Mouse (Mus musculus) forebrain, postnatal 0 days (tissue): Measurements from ENCODE around the gene Chka. TPM values are rescaled to one million over a fixed set of nuclear protein-coding genes. Genes with fewer than 3 reads are reported as not detected.

Experiments
- ATAC-seq: fragments of 200-750 bp; cut with Nextera tagmentation; 2 replicates; pipeline ENCODE4 v1.8.0; 2017; ENCODE audit warnings: mild to moderate bottlenecking, moderate library complexity
- DNase-seq: peaks from one replicate; pipeline ENCODE4 v3.0.0-alpha.2; 2015
- H3K27ac ChIP-seq: fragments of 300-500 bp; sonication (generic); 2 replicates; pipeline ENCODE4 v1.5.1; 2014; ENCODE audit warnings: low read depth, mild to moderate bottlenecking, antibody characterized with exemption, low read length, moderate library complexity, mixed read lengths
- H3K27me3 ChIP-seq: fragments of 300-500 bp; sonication (generic); 2 replicates; pipeline ENCODE4 v1.6.1; 2014; ENCODE audit warnings: mild to moderate bottlenecking, low read length, mixed read lengths; ENCODE audit not compliant: insufficient read depth
- H3K36me3 ChIP-seq: fragments of 300-500 bp; sonication (generic); 2 replicates; pipeline ENCODE4 v1.6.1; 2014; ENCODE audit warnings: mild to moderate bottlenecking, moderate library complexity; ENCODE audit not compliant: insufficient read depth
- H3K4me1 ChIP-seq: fragments of 300-500 bp; sonication (generic); 2 replicates; pipeline ENCODE4 v1.6.1; 2014; ENCODE audit warnings: antibody characterized with exemption; ENCODE audit not compliant: insufficient read depth
- H3K4me2 ChIP-seq: fragments of 300-500 bp; sonication (generic); 2 replicates; pipeline ENCODE4 v1.6.1; 2014; ENCODE audit warnings: low read depth, mild to moderate bottlenecking, moderate library complexity
- H3K4me3 ChIP-seq: fragments of 300-500 bp; sonication (generic); 2 replicates; pipeline ENCODE4 v1.5.1; 2014; ENCODE audit warnings: low read depth, low read length, mixed read lengths
- H3K9ac ChIP-seq: fragments of 300-500 bp; sonication (generic); 2 replicates; pipeline ENCODE4 v1.6.1; 2014; ENCODE audit warnings: mild to moderate bottlenecking
- H3K9me3 ChIP-seq: fragments of 300-500 bp; sonication (generic); 2 replicates; pipeline ENCODE4 v1.6.1; 2016; ENCODE audit warnings: low read length
- CTCF ChIP-seq: sonication (generic); IDR thresholded peaks from 2 replicates; pipeline ENCODE4 v1.5.1; 2016; ENCODE audit warnings: antibody characterized with exemption, control low read depth, low read depth
- WGBS: fragments of 180-500 bp; shearing (Covaris S2); extraction: QIAGEN DNeasy Blood & Tissue Kit; methylation state at CpG from one replicate; pipeline ENCODE4 v1.1.7; 2014; 5-methylcytosine and 5-hydroxymethylcytosine counted together
- polyA plus RNA-seq: library from polyadenylated mRNA; unstranded; fragments of >200 nt; fragmentation: Nextera tagmentation; extraction: Ambion mirVana; gene quantifications from 2 replicates; pipeline ENCODE4 v1.2.1, GENCODE M21; 2015
- total RNA-seq: library from RNA; depleted of rRNA; stranded (reverse); fragments of >200 nt; gene quantifications from 2 replicates; pipeline ENCODE4 v1.2.3, GENCODE M21; 2014; rRNA removed

The Chka gene
- total RNA-seq (67.0 and 69.4 TPM in 2 replicates), polyA plus RNA-seq (49.4 and 53.9 TPM in 2 replicates)

DNA sequence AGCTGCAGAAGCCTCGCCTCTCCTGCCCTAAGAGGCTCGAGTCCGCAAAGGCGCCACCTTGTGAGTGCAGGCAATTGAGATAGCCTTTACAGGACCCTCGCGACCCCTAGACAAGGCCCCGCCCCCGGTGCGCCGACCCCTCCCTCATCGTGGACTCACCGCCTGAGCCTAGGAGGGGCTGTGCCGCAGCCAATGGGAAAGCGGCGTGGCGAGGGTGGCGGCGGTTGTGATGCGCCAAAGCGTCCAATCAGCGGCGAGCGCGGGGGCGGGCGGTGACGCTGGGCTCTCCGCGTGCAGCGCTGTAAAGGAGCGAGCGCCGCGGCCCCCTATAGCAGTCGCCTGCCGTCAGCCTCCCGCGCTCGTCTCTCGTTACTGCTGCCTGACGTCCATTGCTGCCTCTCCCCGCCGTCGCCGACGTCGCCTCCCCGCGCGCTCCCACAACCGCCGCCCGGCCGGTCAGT lies at the start of gene Chka:
TSS of gene Chka (plus strand) at position 272 of the 461 bp plus-strand sequence.
- peak within 1 kb of the TSS; percentile 61 for H3K4me2 ChIP-seq
- WGBS, result under 1% methylated on average over 51 of the region's 54 CpGs
- peak; percentile 39 for TF ChIP-seq CTCF

DNA sequence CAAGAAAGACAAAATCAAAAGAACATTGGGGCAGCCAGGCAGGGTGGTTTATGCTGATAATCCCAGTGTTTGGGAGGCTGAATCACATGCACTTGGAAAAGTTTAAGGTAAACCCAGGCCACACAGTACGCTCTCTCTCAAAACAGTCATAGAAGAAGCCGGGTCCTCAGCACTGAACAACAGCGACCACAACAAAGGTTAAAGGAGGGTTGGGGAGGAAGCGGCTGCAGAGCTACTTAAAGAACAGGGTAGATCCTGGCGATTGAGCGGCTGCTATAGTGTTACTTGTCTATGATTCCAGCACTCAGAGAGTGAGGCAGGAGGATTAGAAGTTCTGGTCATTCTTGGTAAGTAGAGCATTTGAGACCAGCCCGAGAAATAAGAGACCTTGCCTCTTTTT lies 46.0 kb upstream of the Chka start:
- H3K9ac ChIP-seq, result no peak overlapping the region
- no peak overlapping the region for H3K4me2 ChIP-seq
- H3K4me3 ChIP-seq, result no peak overlapping the region
- no peaks in the 10 kb centered on the region for H3K27me3 ChIP-seq
- H3K27ac ChIP-seq, result no peak overlapping the region
- no peak for DNase-seq
- 89% methylated on average over 7 of the region's 7 CpGs for WGBS
- no peaks in the 10 kb centered on the region for H3K4me1 ChIP-seq
- TF ChIP-seq CTCF, result no peak
- H3K36me3 ChIP-seq, result peaks cover 81% of the 10 kb centered on the region
- ATAC-seq, result no peak
- no peaks in the 10 kb centered on the region for H3K9me3 ChIP-seq

More for the DNA sequence above, at the start of gene Chka:
- H3K36me3 ChIP-seq, result no peaks in the 10 kb centered on the region
- ATAC-seq (peak; percentile 99), DNase-seq (peak; percentile 98)
- H3K4me1 ChIP-seq, result peaks cover 19% of the 10 kb centered on the region
- H3K4me3 ChIP-seq, result peak within 1 kb of the TSS; percentile 85
- H3K9ac ChIP-seq, result peak within 1 kb of the TSS; percentile 85
- no peaks in the 10 kb centered on the region for H3K27me3 ChIP-seq
- no peaks in the 10 kb centered on the region for H3K9me3 ChIP-seq
- peak within 1 kb of the TSS; percentile 97 for H3K27ac ChIP-seq

DNA sequence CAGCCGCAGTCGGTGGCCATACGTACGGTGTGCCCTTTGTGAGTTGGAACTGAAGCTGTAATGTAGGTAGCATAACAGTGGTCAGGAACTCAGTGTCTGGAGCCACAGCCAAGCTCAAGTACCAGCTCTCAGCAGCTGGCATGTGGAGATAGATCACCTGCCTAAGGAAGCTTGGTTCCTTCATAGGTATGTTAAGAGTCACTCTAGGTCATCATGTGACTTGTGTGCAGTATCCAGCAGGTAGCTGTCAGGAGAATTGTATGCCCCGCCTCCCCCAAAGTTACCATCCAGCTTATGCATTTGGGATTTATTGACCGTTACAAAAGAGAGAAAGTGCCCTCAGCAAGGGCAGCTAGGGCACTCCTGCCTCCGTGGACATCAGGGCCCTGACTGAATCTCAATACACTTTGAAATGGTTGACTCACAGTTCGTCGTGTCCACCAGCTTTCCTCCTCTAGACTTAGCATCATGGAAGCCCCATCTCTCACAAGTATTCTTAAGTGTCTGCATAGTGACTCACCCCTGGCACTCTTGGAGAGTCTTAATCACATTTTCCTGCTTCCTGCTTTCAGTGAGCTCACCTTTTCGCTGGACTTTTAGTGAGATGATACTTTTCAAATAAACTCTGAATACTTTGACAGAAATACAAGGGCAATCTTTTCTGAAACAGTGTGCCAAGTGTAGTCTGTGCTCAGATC lies 40.9 kb upstream of the Chka start:
- no peaks in the 10 kb centered on the region for H3K9me3 ChIP-seq
- DNase-seq, result no peak
- no peak overlapping the region for H3K4me2 ChIP-seq
- WGBS, result 95% methylated on average over 10 of the region's 10 CpGs
- no peak overlapping the region for H3K27ac ChIP-seq
- peaks cover 77% of the 10 kb centered on the region for H3K36me3 ChIP-seq
- no peaks in the 10 kb centered on the region for H3K27me3 ChIP-seq
- H3K4me1 ChIP-seq, result no peaks in the 10 kb centered on the region
- no peak overlapping the region for H3K4me3 ChIP-seq
- no peak overlapping the region for H3K9ac ChIP-seq
- ATAC-seq, result no peak
- no peak for TF ChIP-seq CTCF

DNA sequence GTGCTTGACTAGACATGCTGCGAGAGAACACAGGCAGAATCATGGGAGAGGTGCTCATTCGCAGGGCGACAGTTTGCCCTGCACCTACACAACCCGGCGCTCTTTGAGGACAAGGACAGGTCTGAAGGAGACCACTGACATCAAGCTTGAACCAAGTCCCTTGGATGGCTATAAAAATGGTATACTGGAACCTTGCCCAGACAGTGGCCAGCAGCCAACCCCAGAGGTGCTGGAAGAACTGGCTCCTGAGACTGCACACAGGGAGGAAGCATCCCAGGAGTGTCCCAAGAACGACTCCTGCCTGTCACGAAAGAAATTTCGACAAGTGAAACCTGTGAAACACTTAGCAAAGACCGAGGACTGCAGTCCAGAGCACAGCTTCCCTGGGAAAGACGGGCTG lies 37.1 kb upstream of the Chka start:
- no peak for TF ChIP-seq CTCF
- peaks cover 51% of the 10 kb centered on the region for H3K36me3 ChIP-seq

DNA sequence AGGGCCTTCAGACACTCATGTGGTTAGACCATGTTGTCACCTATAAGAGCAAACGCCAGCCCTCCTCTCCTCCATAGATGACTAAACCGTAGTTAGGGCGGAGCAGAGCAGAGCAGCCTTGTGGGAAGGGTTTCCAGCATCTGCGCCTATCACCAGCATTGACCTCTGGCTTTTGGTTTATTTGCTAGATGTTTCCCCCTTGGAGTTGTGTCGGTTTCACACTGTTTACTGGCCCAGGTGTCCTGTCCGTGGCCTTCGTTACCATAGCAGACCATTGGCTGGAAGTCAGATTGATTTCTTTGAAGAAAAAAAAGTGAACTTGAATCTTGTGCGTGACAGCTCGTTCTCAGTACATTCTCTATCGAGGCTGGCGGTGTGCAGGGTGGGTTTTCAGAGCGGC lies 35.7 kb upstream of the Chka start:
- Histone ChIP-seq H3K9ac (no peak overlapping the region), H3K4me3 (no peak overlapping the region), H3K36me3 (peaks cover 38% of the 10 kb centered on the region), H3K4me1 (no peaks in the 10 kb centered on the region), H3K27me3 (no peaks in the 10 kb centered on the region), H3K9me3 (no peaks in the 10 kb centered on the region), H3K27ac (no peak overlapping the region), H3K4me2 (no peak overlapping the region)
- DNase-seq (no peak), ATAC-seq (no peak)
- no peak for TF ChIP-seq CTCF
- WGBS, result 77% methylated on average over 12 of the region's 12 CpGs

More for the DNA sequence above, 37.1 kb upstream of the Chka start:
- no peaks in the 10 kb centered on the region for H3K9me3 ChIP-seq
- no peaks in the 10 kb centered on the region for H3K4me1 ChIP-seq
- no peak for DNase-seq
- no peak overlapping the region for H3K9ac ChIP-seq
- H3K4me2 ChIP-seq, result no peak overlapping the region
- 90% methylated on average over 10 of the region's 10 CpGs for WGBS
- H3K27me3 ChIP-seq, result no peaks in the 10 kb centered on the region
- no peak overlapping the region for H3K27ac ChIP-seq
- no peak overlapping the region for H3K4me3 ChIP-seq
- no peak for ATAC-seq

DNA sequence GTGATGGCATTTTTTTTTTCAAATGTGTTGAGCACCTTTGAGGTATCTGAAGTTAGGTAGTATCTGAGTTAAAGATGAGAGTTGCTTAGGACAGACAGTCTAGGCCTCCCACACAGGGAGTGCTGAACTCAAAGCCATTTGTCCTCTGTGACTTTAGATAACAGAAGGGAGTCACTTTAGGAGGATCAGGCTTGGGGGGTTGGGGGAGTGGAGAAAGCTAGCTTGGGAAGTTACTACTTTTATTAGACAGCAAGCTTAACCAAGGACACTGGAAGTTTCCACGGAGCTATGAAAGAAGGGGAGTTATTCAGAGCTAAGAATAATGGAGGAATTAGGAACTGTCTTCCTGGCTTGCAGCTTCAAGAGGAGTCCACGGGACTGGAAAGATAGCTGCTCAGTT lies 32.5 kb upstream of the Chka start:
- TF ChIP-seq CTCF, result no peak
- Histone ChIP-seq H3K9ac (no peak overlapping the region), H3K27ac (no peak overlapping the region), H3K4me3 (no peak overlapping the region), H3K9me3 (no peaks in the 10 kb centered on the region), H3K27me3 (no peaks in the 10 kb centered on the region), H3K4me1 (no peaks in the 10 kb centered on the region), H3K4me2 (no peak overlapping the region), H3K36me3 (peaks cover 27% of the 10 kb centered on the region)
- 59% methylated on average over 2 of the region's 2 CpGs for WGBS
- ATAC-seq (no peak), DNase-seq (no peak)

DNA sequence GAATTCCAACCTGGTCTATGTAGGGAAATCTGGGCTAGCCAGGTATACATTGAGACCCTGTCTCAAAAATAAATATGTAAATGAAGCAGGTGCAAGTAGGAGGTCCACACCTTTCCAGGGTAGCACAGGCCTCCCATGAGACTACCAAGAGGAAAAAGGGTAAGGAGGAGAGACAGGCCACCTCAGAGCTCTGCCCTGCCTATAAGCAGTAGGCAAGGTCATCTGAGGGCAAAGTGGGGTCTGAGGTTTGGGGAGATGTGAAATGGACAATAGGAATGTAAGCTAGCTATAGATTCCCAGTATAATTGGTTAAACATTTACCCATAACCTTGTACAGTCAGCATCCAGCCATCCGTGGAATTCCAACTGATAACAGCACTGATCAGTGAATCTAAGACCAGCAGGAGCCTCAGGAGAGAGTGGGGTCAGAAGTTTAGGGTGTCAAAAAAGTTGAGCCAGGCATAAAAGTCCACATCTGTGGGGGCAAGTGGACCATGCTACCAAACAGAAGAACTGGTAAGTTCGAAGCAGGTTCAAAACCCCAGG lies 31.6 kb upstream of the Chka start:
- TF ChIP-seq CTCF, result no peak
- WGBS, result 87% methylated on average over 2 of the region's 2 CpGs
- H3K4me3 ChIP-seq, result no peak overlapping the region
- H3K27ac ChIP-seq, result no peak overlapping the region
- H3K9ac ChIP-seq, result no peak overlapping the region
- H3K9me3 ChIP-seq, result no peaks in the 10 kb centered on the region
- no peaks in the 10 kb centered on the region for H3K27me3 ChIP-seq
- DNase-seq, result no peak
- H3K4me2 ChIP-seq, result no peak overlapping the region
- no peak for ATAC-seq
- H3K4me1 ChIP-seq, result no peaks in the 10 kb centered on the region
- H3K36me3 ChIP-seq, result peaks cover 18% of the 10 kb centered on the region; the same call in 1 of the 2 replicates
